Mouse (Mus musculus) cerebellum, adult 2 months (tissue): ENCODE data around the gene Tmc5.

Source experiments
- CTCF ChIP-seq: fragments of 200-500 bp; IDR thresholded peaks from 2 replicates; pipeline ENCODE4 v1.5.1; 2011; ENCODE audit warnings: low read depth, mild to moderate bottlenecking, control low read depth, low read length, moderate library complexity, borderline replicate concordance; ENCODE audit not compliant: insufficient read depth
- POLR2A ChIP-seq: fragments of 200-500 bp; IDR thresholded peaks from 2 replicates; pipeline ENCODE4 v1.6.1; 2011; ENCODE audit warnings: low read length, control low read depth, borderline replicate concordance; ENCODE audit not compliant: insufficient read depth

GRCm38 (mm10) chr7:118714873-118715272 lies 117.8 kb downstream of the Tmc5 start:
- TF ChIP-seq CTCF = no peak
- no peak for TF ChIP-seq POLR2A
